In genomic region chr13:55555921-55556320, GRCm38 (mm10) we compare ENCODE assay signal across 16 mouse cellular contexts.
"Had no signal": no experiment of that assay in that cellular context is flagged by ENCODE, and none has a peak within 500 bp of the region (broad histone marks: within the 10 kb centered on the region; RNA-seq: fewer than 3 reads in every experiment).

No protein-coding gene starts in this region.

- H3K9me3 ChIP-seq: neural tube, embryonic 13.5 days; neural tube, embryonic 15.5 days; stomach, embryonic 15.5 days had no signal

- H3K27ac ChIP-seq: neural tube, embryonic 13.5 days; neural tube, embryonic 15.5 days; stomach, embryonic 15.5 days; stomach, postnatal 0 days had no signal

- H3K27me3 ChIP-seq: neural tube, embryonic 13.5 days; neural tube, embryonic 15.5 days; stomach, embryonic 15.5 days had no signal

- H3K4me3 ChIP-seq: neural tube, embryonic 13.5 days; neural tube, embryonic 15.5 days; stomach, embryonic 15.5 days had no signal

- H3K4me1 ChIP-seq: neural tube, embryonic 13.5 days; neural tube, embryonic 15.5 days; stomach, embryonic 15.5 days had no signal

- DNase-seq: retina, postnatal 1 day; right cerebral cortex, adult 18-20 months; right cerebral cortex, postnatal 14 days; right cerebral cortex, postnatal 25 days; right cerebral cortex, postnatal 4 days; spleen, adult 18-20 months; thymus, adult 18-20 months; thymus, adult 2 months; thymus, postnatal 14 days; thymus, postnatal 25 days; thymus, postnatal 36 days; thymus, postnatal 4 days had no signal
